Mouse (Mus musculus) gastrocnemius, postnatal 25 days (tissue): ENCODE results near the gene Tbx15. TPM values are rescaled to one million over a fixed set of nuclear protein-coding genes. Genes with fewer than 3 reads are reported as not detected.
A peak's percentile ranks its signal among the peaks of the same experiment; 100 is the strongest.

Experiments used
- DNase-seq: peaks from one replicate; pipeline ENCODE4 v3.0.0; 2022
- total RNA-seq, 2 experiments: library from RNA; stranded (reverse); gene quantifications; 1 replicate in 1 of 2; 2 replicates in 1 of 2; pipeline ENCODE4 v1.2.3; 2021

Tbx15 gene
- total RNA-seq, 2 experiments from 2014 or later, result 104 to 122 TPM

DNA sequence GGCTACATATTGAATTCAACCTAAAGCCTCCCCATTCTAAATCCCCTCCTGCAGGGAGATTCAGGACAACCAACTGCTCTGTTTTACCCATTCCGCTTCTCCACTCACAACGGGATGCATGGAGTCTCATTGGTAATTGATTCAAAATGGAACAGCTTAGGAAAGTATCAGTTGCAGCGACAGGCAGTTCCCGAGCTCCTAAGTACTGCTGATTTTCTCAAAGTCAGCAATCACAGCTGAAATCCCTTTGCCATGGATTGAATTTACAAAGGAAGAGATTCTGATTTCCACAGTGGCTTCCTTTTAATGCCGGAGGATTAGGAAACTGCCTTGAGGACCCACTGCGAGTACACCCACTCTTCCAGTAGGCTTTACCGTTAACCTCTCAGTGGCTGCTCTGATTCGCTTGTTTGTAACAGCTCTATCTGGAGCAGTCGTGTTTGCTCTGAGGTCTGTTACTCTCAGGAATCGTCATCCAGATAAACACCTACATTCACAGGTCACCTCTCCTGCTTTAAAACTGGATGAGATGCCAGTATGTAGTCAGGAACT, 26.6 kb downstream of the Tbx15 start:
- no peak for DNase-seq

DNA sequence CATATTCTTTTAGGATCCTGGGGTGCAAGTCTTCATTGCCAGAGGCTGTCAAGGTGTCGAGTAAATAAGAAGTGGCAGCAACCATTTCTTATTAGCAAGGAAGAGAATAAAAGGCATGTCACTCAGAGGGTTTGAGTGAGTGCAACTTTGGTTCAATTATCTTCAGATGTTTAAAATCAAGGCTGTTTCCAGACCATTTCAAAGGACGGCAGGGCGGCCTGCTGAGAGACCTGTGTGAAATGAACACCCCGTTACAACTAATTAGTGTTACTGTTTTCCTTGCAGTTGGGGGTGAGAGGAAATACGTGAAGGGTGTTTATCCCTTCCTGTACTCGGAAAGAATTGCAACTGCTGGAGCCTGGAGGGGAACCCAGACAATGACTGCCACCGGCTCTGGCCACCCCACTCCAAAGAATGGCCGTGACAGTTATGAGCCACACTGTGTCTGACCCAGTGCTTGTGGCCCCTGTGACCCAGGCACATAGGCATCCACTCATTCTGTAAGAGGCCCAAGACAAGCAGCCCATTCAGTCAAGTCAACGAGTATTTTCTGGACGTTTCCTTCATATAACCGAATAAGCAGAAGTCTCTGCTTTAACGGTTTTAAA, 37.9 kb downstream of the Tbx15 start:
- DNase-seq, result no peak

DNA sequence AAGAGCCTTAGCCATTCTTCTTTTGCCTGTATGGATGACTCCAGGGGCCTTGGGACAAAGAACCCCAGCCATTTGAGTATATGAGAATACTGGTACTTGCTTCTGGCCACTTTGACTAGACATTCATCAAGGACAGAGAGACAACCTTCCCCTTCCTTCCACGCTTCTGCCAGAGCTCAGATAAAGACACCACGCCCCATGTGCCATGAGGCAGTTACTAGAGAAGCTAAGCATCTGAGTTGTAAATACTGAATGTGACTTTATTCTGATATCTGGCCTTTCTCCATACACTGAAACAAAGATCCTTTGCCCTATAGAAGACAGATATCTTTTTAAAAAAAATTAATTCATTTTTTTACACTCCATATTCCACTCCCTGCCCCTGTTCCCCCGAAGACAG, 39.5 kb downstream of the Tbx15 start:
- DNase-seq, result no peak

DNA sequence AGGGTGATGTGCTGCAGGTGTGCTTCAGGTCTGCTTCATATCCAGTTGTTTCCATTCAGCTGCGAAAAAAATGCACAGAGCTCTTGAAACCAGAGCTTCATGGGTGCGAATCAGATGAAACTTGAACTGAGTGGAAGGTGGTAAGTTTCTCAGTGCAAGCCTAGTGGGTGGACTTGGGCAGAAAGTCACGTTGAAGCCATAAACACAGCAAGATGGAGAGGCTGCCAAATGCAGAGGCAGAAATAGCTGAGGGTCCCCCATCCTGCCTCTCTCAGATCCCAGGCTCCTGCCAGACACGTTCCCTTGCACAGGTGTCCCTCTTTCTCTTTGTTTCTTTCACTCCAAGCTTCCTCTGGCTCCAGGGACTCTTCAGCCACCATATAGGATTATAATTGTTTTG, 41.3 kb downstream of the Tbx15 start:
- no peak for DNase-seq

DNA sequence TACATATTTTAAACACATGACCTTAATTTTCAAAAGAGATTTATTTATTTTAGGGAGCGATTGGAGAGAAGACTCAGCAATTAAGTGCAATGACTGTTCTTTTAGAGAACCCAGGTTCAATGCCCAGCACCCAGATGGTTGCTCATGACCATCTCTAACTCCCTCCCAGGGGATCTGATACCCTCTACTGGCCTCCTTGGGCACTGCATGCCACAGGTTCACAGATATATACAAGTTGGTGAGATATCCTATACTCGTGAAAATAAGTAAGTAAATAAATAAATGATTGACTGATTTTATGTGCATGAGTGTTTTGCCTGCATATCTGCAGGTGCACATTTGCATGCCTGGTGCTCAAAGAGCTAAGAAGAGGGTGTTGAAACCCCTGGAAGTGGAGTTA, 48.1 kb downstream of the Tbx15 start:
- DNase-seq, result no peak

DNA sequence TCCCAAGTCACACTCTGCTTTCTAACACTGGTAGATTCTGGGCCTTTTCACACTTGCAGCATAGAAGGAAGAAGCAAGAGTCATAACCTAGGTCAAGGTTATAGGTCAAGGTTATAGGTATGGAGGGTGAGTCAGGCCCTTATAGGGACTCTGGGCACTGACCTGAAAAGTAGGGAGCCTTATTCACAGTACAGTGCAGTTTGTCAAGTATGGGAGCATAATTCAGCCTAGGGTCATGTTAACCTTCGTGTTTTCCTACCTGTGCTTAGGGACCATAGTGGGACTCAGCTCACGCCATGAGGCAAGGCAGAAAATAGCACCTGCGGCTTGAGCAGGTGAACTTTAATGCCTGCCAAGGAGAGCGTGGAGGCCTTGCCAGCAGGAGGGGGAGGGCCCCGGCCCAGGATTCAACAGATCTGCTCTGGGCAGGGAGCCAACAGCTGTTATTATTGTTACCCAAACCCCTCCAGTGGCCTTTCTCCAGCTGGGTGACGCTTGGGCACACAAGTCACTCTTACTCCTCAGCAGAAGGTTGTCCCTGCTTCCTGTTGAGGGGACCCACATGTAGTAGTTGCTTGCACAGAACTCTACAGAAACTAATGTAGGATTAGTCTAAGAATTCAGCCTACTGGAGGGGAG, 50.0 kb downstream of the Tbx15 start:
- peak; percentile 70 for DNase-seq

DNA sequence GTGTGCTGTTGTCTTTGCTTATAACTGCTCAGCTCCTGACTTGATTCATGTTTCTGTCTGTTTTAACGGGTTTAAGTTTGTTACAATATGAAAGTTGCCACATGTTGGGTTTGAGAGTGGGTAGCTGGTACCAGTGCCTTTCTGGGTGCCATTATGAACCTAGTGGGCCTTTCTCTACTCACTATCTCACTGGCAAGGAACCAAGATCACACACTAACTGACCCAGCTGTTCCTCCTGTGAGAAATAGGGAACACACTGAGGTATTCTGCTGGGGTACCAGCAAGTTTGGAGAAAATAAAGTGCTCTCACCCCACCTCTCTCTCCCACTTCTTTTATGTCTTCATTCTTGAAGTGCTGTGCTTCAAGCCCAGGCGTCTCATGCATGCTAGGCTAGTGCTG, 50.7 kb downstream of the Tbx15 start:
- DNase-seq, result no peak

DNA sequence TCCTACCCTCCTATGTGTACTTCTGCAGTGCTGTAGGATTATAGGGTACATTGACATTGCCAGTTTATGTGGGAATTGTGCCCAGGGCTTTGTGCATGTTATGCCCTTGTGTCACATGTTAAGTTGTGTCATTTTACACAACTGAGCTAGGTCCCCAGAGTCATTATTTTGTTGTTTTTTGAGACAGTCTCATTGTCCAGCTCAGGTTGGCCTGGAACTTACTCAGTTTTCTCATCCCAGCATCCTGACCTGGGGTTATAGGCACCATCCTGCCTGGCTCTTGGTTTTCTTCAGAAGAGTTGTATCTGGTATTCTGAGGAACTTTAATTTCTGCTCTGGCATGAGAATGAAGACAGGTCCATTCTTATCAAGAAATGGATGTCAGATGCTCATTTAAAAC, 51.2 kb downstream of the Tbx15 start:
- DNase-seq, result no peak

DNA sequence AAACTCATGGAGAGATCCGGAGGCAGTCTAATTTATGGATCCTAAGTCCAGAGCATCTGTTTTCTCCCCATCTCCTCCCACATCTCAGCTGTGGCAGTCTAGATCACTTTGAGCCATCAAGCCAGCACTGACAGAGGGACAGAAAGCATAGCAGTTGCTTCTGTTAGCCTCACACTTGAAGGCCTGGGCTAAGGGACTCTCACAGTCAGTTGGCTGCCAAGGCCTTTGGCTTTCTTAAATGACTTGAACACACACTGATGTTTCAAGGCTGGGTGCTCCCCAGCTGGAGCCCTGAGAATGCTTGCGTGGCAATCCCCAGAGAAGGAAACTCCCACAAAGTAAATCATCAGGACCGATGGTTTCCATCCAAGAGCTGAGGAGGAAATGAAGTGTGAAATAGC, 52.4 kb downstream of the Tbx15 start:
- peak; percentile 75 for DNase-seq

DNA sequence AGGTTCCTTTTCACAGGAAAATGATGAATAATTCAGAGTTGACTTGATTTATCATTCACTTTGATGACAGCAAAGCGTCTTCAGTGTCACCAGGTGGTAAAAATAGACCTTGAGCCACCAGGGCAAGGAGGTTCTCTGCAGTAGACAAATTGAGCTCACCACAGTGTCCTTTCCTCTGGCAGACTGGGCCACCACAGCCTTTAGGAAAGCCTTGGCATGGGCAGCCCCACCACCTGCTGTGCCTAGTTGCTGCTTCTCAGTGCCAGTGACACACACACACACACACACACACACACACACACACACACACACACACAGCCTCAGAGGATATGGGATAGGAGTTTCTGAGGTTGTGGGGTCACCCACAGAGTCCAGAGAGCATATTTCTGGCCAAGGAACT, 54.0 kb downstream of the Tbx15 start:
- DNase-seq, result peak; percentile 84

DNA sequence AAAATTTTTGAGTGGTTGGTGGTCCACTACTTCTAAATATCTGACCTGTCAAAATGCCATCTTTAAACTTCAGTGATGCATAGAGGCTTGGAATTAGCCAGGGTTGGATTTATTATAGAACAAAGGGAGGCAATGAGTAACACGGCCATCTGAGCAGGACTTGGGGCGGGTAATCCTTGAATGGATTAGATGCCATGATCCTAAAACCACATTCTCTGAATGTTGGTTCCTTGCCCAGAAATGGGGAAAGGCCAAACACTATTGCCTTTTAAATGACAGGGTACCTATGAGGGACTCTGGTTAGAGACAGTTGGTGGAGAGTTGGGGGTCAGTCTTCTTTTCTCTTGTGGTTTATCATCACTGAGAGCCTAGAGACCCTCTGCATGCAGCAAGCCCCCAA, 55.1 kb downstream of the Tbx15 start:
- no peak for DNase-seq

DNA sequence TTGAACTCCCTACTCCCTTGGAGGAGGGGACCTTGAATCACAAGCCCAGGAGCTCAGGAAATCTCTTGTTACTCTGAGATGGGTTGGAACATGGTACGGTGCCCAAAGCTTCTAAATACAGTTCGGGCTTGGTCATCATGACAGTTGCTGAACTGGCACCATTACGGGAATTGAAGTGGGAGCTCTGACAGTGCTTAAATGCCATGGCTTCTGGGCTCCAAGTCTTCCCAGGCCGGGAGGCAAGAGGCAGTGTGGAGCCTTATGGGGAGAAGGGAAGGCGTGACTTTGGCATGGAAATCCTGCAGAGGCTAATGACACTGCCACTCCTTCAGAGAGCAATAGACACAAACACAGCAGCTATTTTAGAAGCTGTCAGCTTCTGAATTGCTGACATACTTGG, 56.0 kb downstream of the Tbx15 start:
- DNase-seq, result peak; percentile 78

DNA sequence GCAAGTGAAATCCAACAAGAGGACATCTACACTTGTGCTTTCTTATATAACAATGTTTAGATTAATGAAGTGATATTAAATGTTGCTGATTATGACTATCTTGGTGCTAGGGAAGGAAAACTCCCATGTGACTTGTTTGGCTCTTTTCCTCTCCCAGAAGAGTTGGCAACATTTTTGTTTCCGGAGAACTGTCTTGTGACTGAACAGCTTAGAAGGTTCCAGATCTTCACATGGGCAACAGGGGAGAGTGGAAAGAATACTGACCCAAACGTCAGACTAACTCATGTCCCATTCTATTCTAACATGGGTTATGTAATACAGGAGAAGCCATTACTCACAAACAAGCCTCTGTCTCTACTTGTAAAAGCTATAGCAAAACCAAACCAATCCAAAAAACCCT, 60.7 kb downstream of the Tbx15 start:
- no peak for DNase-seq

DNA sequence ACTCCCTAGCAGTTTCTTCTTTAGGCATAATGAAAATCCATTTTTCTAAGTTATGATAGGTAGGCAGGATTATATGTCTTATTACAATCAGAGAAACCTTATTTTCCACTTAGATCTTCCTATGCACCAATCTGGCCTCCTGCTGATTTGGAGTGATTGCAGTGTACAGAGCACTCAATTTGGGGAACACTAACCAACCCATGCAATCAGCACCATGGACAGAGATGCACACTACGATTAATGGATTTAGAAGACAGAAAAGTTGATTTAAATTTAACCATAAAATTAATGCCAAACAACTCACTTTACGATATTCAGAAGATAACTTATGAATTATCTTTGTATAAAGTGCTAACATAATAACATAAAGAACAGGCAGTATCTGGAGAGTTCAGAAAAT, 70.7 kb downstream of the Tbx15 start:
- DNase-seq, result no peak

DNA sequence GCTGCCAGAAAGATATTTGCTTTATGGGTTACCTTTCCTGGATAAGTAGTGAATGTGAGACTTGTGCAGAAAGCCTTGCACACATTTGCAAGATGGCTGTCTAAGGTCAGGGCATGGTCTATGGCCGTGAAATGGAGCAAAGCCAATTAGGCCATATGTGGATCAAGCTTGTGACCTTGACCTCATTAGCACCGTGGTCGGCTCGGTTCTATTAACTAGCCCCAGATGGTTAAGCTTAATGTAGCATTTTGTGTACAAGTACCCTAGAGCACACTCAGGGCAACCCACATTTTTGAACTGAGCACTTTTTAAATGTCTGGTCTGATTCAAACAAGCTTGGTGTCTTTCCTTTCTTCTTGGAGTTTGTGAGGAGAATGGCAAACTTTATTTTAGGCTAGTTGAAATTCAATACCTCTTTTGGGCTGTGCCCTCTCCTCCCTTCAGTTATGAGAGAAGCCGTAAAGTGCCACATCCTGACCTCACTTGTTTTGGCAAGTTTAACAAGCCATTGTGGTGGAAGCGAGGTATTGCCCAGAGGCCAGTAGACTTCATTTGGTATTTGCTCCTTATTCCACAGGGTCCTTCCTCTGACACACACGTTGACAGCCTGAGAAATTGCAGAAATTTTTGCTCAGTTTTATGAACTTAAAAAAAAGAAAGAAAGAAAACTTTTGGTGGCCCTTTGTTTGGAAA, 71.9 kb downstream of the Tbx15 start:
- DNase-seq, result no peak

DNA sequence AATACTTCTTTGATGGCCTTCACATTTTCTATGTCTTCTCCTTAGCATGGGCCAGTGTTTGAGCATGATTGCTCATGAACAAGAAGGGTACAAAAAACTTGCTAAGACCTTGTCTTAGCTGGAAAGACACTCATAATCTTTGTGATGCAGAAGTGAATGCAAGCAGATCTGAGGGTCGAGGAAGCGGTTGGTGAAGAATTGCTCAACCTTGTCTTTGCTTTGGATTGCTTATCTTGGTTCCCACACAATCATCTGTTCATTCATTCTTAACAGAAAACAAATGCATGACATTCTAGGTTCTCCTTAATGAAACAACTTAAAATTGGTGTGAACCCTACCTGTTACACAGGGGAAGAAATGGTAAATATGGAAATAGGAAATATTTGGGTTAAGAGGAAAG, 82.2 kb downstream of the Tbx15 start:
- no peak for DNase-seq

DNA sequence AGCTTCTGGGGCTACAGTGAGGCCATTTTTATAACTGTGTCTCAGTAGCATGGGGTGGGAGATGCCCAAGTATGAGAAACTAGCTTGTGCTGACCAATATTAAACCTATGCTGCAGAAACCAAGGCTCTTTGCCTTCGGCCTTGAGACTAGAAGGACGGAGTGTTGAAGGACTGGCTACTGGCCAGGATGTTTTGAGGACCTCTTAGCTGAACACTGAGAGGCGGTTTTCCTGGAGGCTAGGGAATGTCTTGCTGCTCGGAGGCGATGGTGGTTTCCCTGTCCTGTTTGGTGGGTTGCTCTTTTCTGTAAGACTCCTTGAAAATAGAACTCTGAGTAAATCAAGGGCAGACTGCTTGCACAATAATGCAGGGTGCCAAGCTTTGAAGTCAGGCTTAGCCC, 89.1 kb downstream of the Tbx15 start:
- no peak for DNase-seq

DNA sequence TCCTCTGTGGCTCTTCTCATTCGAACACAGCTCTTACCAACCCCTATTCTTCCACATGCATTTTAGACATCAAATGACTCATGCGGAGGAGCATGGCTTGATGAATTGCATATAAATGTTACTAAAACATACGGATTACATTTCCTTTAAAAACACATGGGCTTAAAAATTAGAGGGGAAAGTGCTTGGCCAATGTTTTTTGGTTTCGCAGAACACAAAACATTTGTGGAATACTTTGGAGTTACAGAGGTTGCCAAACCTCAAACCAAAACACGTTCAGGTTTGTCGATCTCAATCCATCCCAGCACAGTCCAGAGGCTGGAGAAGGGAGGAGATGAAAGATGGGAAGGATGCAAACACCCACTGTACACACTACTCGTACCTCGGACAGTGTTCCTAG, 90.9 kb downstream of the Tbx15 start:
- no peak for DNase-seq

DNA sequence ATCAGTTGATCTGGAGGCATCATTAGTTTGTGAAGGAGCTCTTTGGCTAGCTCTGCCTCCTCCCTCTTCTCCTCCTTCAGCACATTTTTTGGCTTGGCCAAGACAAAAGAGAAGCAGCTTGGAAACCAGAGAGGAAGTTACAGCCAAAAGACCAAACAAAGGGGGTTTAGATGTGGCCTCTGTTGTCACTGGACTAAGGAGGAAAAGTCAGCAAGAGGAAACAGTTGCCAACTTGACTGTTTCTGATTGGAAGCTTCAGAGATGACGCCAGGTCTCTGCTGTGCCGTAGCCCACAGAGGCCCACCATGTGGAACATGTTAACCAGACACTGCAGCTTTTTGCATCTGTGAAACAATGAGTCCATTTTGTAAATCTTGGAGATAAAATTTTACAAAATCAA, 96.7 kb downstream of the Tbx15 start:
- DNase-seq, result no peak

DNA sequence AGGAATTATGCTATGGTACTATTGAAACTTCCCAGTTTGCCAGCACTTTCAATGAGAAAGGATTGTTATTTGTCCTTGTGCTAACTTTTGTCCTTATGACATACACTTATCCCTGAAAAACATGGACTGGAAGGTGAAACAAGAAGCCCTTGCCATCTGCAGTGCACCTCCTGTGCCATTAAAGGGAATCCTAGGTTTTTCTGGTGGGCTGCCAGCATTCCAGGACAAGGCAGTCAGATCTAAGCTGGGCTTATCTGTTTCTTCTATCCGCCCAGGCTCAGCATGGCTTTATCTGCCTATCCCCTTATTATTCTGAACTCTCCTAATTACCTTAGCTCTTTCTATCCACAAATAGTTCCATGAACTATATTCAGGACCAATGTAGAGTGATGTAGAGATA, 98.6 kb downstream of the Tbx15 start:
- peak; percentile 29 for DNase-seq

DNA sequence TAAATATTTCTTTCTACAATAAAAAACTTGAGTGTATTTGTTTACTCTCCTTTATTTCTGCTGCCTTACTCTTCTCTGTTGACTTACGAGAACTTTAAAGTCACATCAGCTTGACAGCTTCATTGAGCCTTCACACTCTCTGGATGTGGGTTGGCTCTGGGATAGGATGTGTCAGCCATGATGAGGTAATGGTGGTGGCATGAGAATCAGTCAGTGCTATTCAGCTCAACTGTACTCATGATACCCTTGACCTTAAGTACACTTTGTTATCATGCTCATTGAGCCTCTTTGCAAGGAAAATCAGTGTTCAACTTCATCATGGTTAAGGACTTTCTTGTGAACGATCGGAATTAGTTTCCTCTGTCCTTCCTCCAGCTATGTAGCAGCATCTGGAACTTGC, 99.8 kb downstream of the Tbx15 start:
- no peak for DNase-seq

DNA sequence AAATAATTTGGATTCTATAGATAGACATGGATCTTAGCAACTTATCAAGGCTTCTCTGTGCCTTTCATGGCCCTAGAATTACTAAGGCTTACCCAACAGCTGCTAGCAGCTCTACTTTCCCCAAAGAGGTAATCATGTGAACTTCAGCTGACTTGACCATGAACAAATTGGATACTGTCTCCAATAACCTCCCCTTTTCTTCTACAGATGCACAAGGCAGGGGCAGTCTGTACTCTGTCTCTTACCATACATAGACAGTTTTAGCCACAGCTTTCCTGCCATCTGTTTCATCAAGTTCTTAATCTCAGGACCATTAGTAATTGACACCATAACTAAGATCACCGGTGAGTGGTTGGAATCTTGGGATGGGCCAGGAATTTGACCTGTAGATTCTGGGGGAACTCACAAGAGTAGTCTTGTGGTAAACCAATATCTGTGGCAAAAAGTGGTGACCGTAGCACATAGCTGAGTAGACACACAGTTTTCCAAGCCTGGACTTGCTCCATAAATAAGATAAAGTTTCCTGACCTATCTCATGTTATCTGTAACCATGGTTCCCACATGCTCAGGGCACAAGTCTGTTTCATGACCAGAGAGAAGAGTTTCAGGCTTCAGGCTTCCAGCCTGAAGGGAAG, 139.6 kb downstream of the Tbx15 start:
- peak; percentile 8 for DNase-seq

DNA sequence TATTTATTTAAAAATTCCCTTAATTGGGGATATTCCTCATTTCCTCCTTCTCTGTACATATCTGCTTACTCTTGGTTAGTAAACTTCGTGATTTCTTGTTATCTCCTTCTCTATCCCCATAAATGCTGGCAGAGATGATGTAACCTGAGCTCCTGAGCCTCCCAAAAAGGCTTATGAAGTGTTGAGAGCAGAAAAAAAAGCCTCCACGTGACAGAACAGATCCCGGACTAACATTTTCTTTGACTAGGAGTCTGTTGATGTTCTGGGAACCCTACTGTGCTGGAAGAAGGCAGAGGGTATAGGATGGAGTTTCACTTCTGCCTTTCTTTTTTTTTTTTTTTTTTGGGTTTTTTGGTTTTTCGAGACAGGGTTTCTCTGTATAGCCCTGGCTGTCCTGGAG, 146.9 kb downstream of the Tbx15 start:
- DNase-seq, result no peak
